Mouse (Mus musculus) NIH3T3 (cell line): ENCODE data around the gene Fam198a.
A peak's percentile ranks its signal among the peaks of the same experiment; 100 is the strongest.

Source experiments
- DNase-seq: peaks from one replicate; pipeline ENCODE4 v3.0.0-alpha.2; 2012; ENCODE audit warnings: low read depth

Fam198a gene

GRCm38 (mm10) chr9:122021581-122021980 lies 70.8 kb downstream of the Fam198a start:
- DNase-seq: no peak

GRCm38 (mm10) chr9:122022776-122023175 lies 72.0 kb downstream of the Fam198a start:
- peak; percentile 52 for DNase-seq

GRCm38 (mm10) chr9:122023873-122024272 lies 73.1 kb downstream of the Fam198a start:
- DNase-seq: no peak

GRCm38 (mm10) chr9:122024419-122024818 lies 73.6 kb downstream of the Fam198a start:
- no peak for DNase-seq

- DNase-seq: no peak
These were observed 75.2 kb downstream of the Fam198a start for GRCm38 (mm10) chr9:122025855-122026590.

- peak; percentile 17 for DNase-seq
These were observed 76.5 kb downstream of the Fam198a start for GRCm38 (mm10) chr9:122027081-122027913.

GRCm38 (mm10) chr9:122027914-122028745 lies 77.3 kb downstream of the Fam198a start:
- DNase-seq: no peak

- no peak for DNase-seq
These were observed 79.0 kb downstream of the Fam198a start for GRCm38 (mm10) chr9:122029765-122030164.
